Mouse (Mus musculus) hindbrain, postnatal 0 days (tissue): ENCODE measurements around the gene Lman1l. TPM values are rescaled to one million over a fixed set of nuclear protein-coding genes. Genes with fewer than 3 reads are reported as not detected.
A peak's percentile ranks its signal among the peaks of the same experiment; 100 is the strongest.

ENCODE experiments used
- ATAC-seq: fragments of 200-750 bp; cut with Nextera tagmentation; 2 replicates; pipeline ENCODE4 v1.8.0; 2017; ENCODE audit warnings: mild to moderate bottlenecking, moderate TSS enrichment, moderate library complexity
- DNase-seq: peaks from one replicate; pipeline ENCODE4 v3.0.0-alpha.2; 2015; ENCODE audit warnings: low spot score
- H3K27ac ChIP-seq: fragments of 300-500 bp; sonication (generic); 2 replicates; pipeline ENCODE4 v1.5.1; 2014; ENCODE audit warnings: mild to moderate bottlenecking
- H3K27me3 ChIP-seq: fragments of 300-500 bp; sonication (generic); 2 replicates; pipeline ENCODE4 v1.6.1; 2014; ENCODE audit warnings: low read length, mixed read lengths; ENCODE audit not compliant: insufficient read depth
- H3K36me3 ChIP-seq: fragments of 300-500 bp; sonication (generic); 2 replicates; pipeline ENCODE4 v1.6.1; 2014; ENCODE audit warnings: low read length, mixed read lengths; ENCODE audit not compliant: insufficient read depth
- H3K4me1 ChIP-seq: fragments of 300-500 bp; sonication (generic); 2 replicates; pipeline ENCODE4 v1.6.1; 2014; ENCODE audit warnings: antibody characterized with exemption, low read length, mixed read lengths; ENCODE audit not compliant: insufficient read depth
- H3K4me2 ChIP-seq: fragments of 300-500 bp; sonication (generic); 2 replicates; pipeline ENCODE4 v1.6.1; 2014; ENCODE audit warnings: low read depth, mild to moderate bottlenecking, low read length, moderate library complexity, mixed read lengths
- H3K4me3 ChIP-seq: fragments of 300-500 bp; sonication (generic); 2 replicates; pipeline ENCODE4 v1.5.1; 2014; ENCODE audit warnings: low read length
- H3K9ac ChIP-seq: fragments of 300-500 bp; sonication (generic); replicated peaks from 2 replicates; pipeline ENCODE4 v1.6.1; 2014; ENCODE audit warnings: mild to moderate bottlenecking, low read length, moderate library complexity, mixed read lengths
- H3K9me3 ChIP-seq: fragments of 300-500 bp; sonication (generic); 2 replicates; pipeline ENCODE4 v1.6.1; 2016; ENCODE audit warnings: low read length, mixed read lengths
- CTCF ChIP-seq: IDR thresholded peaks from 2 replicates; pipeline ENCODE4 v1.5.1; 2016; ENCODE audit warnings: antibody characterized with exemption, control low read depth, low read depth
- WGBS: fragments of 180-500 bp; shearing (Covaris S2); extraction: QIAGEN DNeasy Blood & Tissue Kit; methylation state at CpG from one replicate; pipeline ENCODE4 v1.1.7; 2014; 5-methylcytosine and 5-hydroxymethylcytosine counted together
- polyA plus RNA-seq: library from polyadenylated mRNA; unstranded; fragments of >200 nt; fragmentation: Nextera tagmentation; extraction: Ambion mirVana; gene quantifications from 2 replicates; pipeline ENCODE4 v1.2.1, GENCODE M21; 2015
- total RNA-seq: library from RNA; depleted of rRNA; stranded (reverse); fragments of >200 nt; gene quantifications from 2 replicates; pipeline ENCODE4 v1.2.3, GENCODE M21; 2014

The Lman1l gene
- total and polyA plus RNA-seq, 2 experiments from 2014 or later: not detected

- ATAC-seq: no peak
- DNase-seq: no peak
- H3K4me2 ChIP-seq: no peak overlapping the region
- no peaks in the 10 kb centered on the region for H3K4me1 ChIP-seq
- no peaks in the 10 kb centered on the region for H3K36me3 ChIP-seq
- no peaks in the 10 kb centered on the region for H3K27me3 ChIP-seq
- no peaks in the 10 kb centered on the region for H3K9me3 ChIP-seq
- H3K27ac ChIP-seq: no peak overlapping the region
- no peak overlapping the region for H3K4me3 ChIP-seq
- 64% methylated on average over 3 of the region's 3 CpGs for WGBS
- H3K9ac ChIP-seq: no peak overlapping the region
- no peak for TF ChIP-seq CTCF
Measured at GRCm38 (mm10) chr9:57661552-57661951, 41.0 kb upstream of the Lman1l start.

GRCm38 (mm10) chr9:57660501-57660900, 39.9 kb upstream of the Lman1l start:
- DNase-seq: no peak
- H3K27ac ChIP-seq: no peak overlapping the region
- TF ChIP-seq CTCF: no peak
- ATAC-seq: no peak
- no peaks in the 10 kb centered on the region for H3K9me3 ChIP-seq
- no peaks in the 10 kb centered on the region for H3K27me3 ChIP-seq
- 88% methylated on average over 6 of the region's 6 CpGs for WGBS
- H3K36me3 ChIP-seq: no peaks in the 10 kb centered on the region
- no peak overlapping the region for H3K9ac ChIP-seq
- H3K4me2 ChIP-seq: no peak overlapping the region
- no peaks in the 10 kb centered on the region for H3K4me1 ChIP-seq
- H3K4me3 ChIP-seq: no peak overlapping the region

GRCm38 (mm10) chr9:57659774-57660173, 39.2 kb upstream of the Lman1l start:
- H3K9ac ChIP-seq: no peak overlapping the region
- peak; percentile 85 for TF ChIP-seq CTCF
- no peak overlapping the region for H3K4me2 ChIP-seq
- H3K4me3 ChIP-seq: no peak overlapping the region
- peak; percentile 68 for ATAC-seq
- 17% methylated on average over 4 of the region's 4 CpGs for WGBS
- no peaks in the 10 kb centered on the region for H3K27me3 ChIP-seq
- H3K36me3 ChIP-seq: no peaks in the 10 kb centered on the region
- H3K27ac ChIP-seq: no peak overlapping the region
- H3K4me1 ChIP-seq: no peaks in the 10 kb centered on the region
- no peaks in the 10 kb centered on the region for H3K9me3 ChIP-seq
- peak; percentile 83 for DNase-seq

GRCm38 (mm10) chr9:57658970-57659369, 38.4 kb upstream of the Lman1l start:
- H3K9me3 ChIP-seq: no peaks in the 10 kb centered on the region

GRCm38 (mm10) chr9:57657843-57658242, 37.3 kb upstream of the Lman1l start:
- Histone ChIP-seq H3K27me3 (no peaks in the 10 kb centered on the region), H3K4me3 (no peak overlapping the region), H3K27ac (no peak overlapping the region), H3K36me3 (no peaks in the 10 kb centered on the region), H3K4me1 (no peaks in the 10 kb centered on the region), H3K9ac (no peak overlapping the region), H3K9me3 (no peaks in the 10 kb centered on the region), H3K4me2 (no peak overlapping the region)
- DNase-seq: no peak
- 49% methylated on average over 4 of the region's 4 CpGs for WGBS
- no peak for ATAC-seq
- TF ChIP-seq CTCF: peak; percentile 32

More at GRCm38 (mm10) chr9:57658970-57659369, 38.4 kb upstream of the Lman1l start:
- WGBS: 79% methylated on average over 4 of the region's 4 CpGs
- no peaks in the 10 kb centered on the region for H3K4me1 ChIP-seq
- DNase-seq (no peak), ATAC-seq (no peak)
- no peak overlapping the region for H3K27ac ChIP-seq
- H3K4me2 ChIP-seq: no peak overlapping the region
- H3K36me3 ChIP-seq: no peaks in the 10 kb centered on the region
- peak; percentile 28; the same call in 1 of the 2 replicates for TF ChIP-seq CTCF
- H3K27me3 ChIP-seq: no peaks in the 10 kb centered on the region
- no peak overlapping the region for H3K9ac ChIP-seq
- H3K4me3 ChIP-seq: no peak overlapping the region

GRCm38 (mm10) chr9:57656631-57657350, 36.2 kb upstream of the Lman1l start:
- Histone ChIP-seq H3K27ac (no peak overlapping the region), H3K9ac (no peak overlapping the region), H3K4me1 (no peaks in the 10 kb centered on the region), H3K27me3 (no peaks in the 10 kb centered on the region), H3K36me3 (no peaks in the 10 kb centered on the region), H3K4me2 (no peak overlapping the region), H3K9me3 (no peaks in the 10 kb centered on the region), H3K4me3 (no peak overlapping the region)
- TF ChIP-seq CTCF: no peak
- DNase-seq (no peak), ATAC-seq (no peak)
- 82% methylated on average over 19 of the region's 19 CpGs for WGBS

GRCm38 (mm10) chr9:57655749-57656148, 35.2 kb upstream of the Lman1l start:
- Histone ChIP-seq H3K36me3 (no peaks in the 10 kb centered on the region), H3K4me2 (peak overlapping the region; percentile 21), H3K27ac (no peak overlapping the region), H3K4me3 (no peak overlapping the region), H3K27me3 (no peaks in the 10 kb centered on the region), H3K4me1 (peaks cover 1% of the 10 kb centered on the region; the same call in 1 of the 2 replicates), H3K9ac (no peak overlapping the region), H3K9me3 (no peaks in the 10 kb centered on the region)
- WGBS: 2% methylated on average over 11 of the region's 11 CpGs
- DNase-seq (peak; percentile 97), ATAC-seq (peak; percentile 84)
- TF ChIP-seq CTCF: peak; percentile 97
